ENCODE assay signal across 15 mouse cellular contexts in the genomic region with DNA sequence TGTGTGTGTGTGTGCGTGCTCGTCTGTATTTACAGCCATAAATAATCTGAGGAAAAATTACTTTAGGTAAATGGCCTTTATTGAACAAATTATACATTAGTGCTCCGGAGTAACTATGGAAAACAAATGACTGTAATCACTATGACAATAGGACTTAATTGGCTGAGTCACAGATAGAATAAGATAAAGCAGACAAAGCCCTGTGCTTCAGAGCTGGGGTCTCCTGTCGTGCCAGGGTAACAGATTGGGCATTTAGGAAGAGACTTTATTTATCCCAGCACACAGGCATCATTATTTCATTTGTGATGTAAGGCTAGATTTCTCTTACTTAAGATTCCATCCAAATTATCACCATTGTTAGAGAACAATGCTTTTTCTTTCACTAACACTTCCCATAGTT.
"Had no signal": no experiment of that assay in that cellular context is flagged by ENCODE, and none has a peak within 500 bp of the region (broad histone marks: within the 10 kb centered on the region; RNA-seq: fewer than 3 reads in every experiment).

No protein-coding gene starts in this region.

- H3K27ac ChIP-seq: limb, embryonic 12.5 days; liver, embryonic 13.5 days; lung, embryonic 15.5 days; macrophage; midbrain, embryonic 12.5 days; neural tube, embryonic 15.5 days had no signal

- H3K9me3 ChIP-seq: limb, embryonic 12.5 days; liver, embryonic 13.5 days; lung, embryonic 15.5 days; midbrain, embryonic 12.5 days; neural tube, embryonic 15.5 days had no signal

- ATAC-seq: liver, postnatal 0 days; midbrain, embryonic 16.5 days had no signal

- H3K9ac ChIP-seq: limb, embryonic 12.5 days; liver, embryonic 13.5 days; liver, postnatal 0 days; lung, embryonic 15.5 days; midbrain, embryonic 12.5 days; neural tube, embryonic 15.5 days had no signal

- H3K27me3 ChIP-seq: limb, embryonic 12.5 days; liver, embryonic 13.5 days; lung, embryonic 15.5 days; midbrain, embryonic 12.5 days; neural tube, embryonic 15.5 days had no signal

- H3K4me1 ChIP-seq: liver, embryonic 13.5 days; lung, embryonic 15.5 days had no signal

- H3K4me3 ChIP-seq: limb, embryonic 12.5 days; liver, embryonic 13.5 days; lung, embryonic 15.5 days; midbrain, embryonic 12.5 days; neural tube, embryonic 15.5 days had no signal

- H3K4me2 ChIP-seq: limb, embryonic 12.5 days; liver, embryonic 13.5 days; lung, embryonic 15.5 days; midbrain, embryonic 12.5 days; neural tube, embryonic 15.5 days had no signal

- H3K36me3 ChIP-seq: limb, embryonic 12.5 days; liver, embryonic 13.5 days; lung, embryonic 15.5 days; midbrain, embryonic 12.5 days; neural tube, embryonic 15.5 days had no signal

- DNase-seq: kidney, postnatal 25 days; liver; liver, embryonic 13.5 days; liver, postnatal 0 days; lung, postnatal 14 days; right cerebral cortex, postnatal 4 days; spleen, adult 18-20 months; thymus, adult 18-20 months; thymus, postnatal 14 days had no signal
